Mouse (Mus musculus) C2C12 (cell line): ENCODE results near the gene Atp1a3. TPM values are rescaled to one million over a fixed set of nuclear protein-coding genes. Genes with fewer than 3 reads are reported as not detected.
"Not testable (repeated sequence)": the region's sequence is repeated elsewhere in the genome, so short reads cannot be mapped to it uniquely, and the experiment has no call there.

Source experiments
- H3K27me3 ChIP-seq: one replicate; pipeline ENCODE4 v1.6.1; 2011; ENCODE audit not compliant: control insufficient read depth, insufficient read depth, insufficient read length
- H3K36me3 ChIP-seq: one replicate; pipeline ENCODE4 v1.6.1; 2011; ENCODE audit not compliant: control insufficient read depth, insufficient read depth
- H3K4me3 ChIP-seq: one replicate; pipeline ENCODE4 v1.5.1; 2011; ENCODE audit warnings: mild to moderate bottlenecking, control low read depth; ENCODE audit not compliant: poor library complexity, insufficient read depth, severe bottlenecking
- H3K79me2 ChIP-seq: one replicate; pipeline ENCODE4 v1.6.1; 2011; ENCODE audit not compliant: control insufficient read depth, insufficient read depth
- H3K79me3 ChIP-seq: one replicate; pipeline ENCODE4 v1.6.1; 2011; ENCODE audit warnings: low read depth, control low read depth
- H3ac ChIP-seq: one replicate; pipeline ENCODE3; 2011; ENCODE audit warnings: low read depth; ENCODE audit not compliant: control insufficient read depth, insufficient read length
- CEBPB ChIP-seq: IDR thresholded peaks from one replicate; pipeline ENCODE4 v1.6.1; 2011; ENCODE audit warnings: low read depth, mild to moderate bottlenecking, control low read depth, moderate library complexity
- CTCF ChIP-seq: IDR thresholded peaks from one replicate; pipeline ENCODE4 v1.5.1; 2011; ENCODE audit not compliant: control insufficient read depth, insufficient read depth, insufficient read length
- FOSL1 ChIP-seq: IDR thresholded peaks from one replicate; pipeline ENCODE4 v1.8.0; 2011; ENCODE audit warnings: mild to moderate bottlenecking, low read length; ENCODE audit not compliant: poor library complexity, insufficient read depth, severe bottlenecking
- MAX ChIP-seq: IDR thresholded peaks from one replicate; pipeline ENCODE4 v1.6.1; 2011; ENCODE audit warnings: mild to moderate bottlenecking, control low read depth
- MYOD1 ChIP-seq: IDR thresholded peaks from one replicate; pipeline ENCODE4 v1.6.1; 2011; ENCODE audit warnings: low read depth; ENCODE audit not compliant: control insufficient read depth, insufficient read length
- MYOG ChIP-seq: IDR thresholded peaks from one replicate; pipeline ENCODE4 v1.6.1; 2011; ENCODE audit not compliant: control insufficient read depth, insufficient read length; ENCODE audit errors: extremely low read depth
- USF1 ChIP-seq: IDR thresholded peaks from one replicate; pipeline ENCODE4 v1.6.1; 2011; ENCODE audit warnings: low read depth, mild to moderate bottlenecking, control low read depth, moderate library complexity
- long read RNA-seq, 2 experiments: library from polyadenylated mRNA; unstranded; transcript quantifications; one replicate each; pipeline ENCODE4 v2.0.0; 2019 to 2020
- polyA plus RNA-seq: library from polyadenylated mRNA; unstranded; fragments of >200 nt; fragmentation: generic; extraction: Trizol; gene quantifications from one replicate; pipeline ENCODE4 v1.2.1, GENCODE M21; 2012; ENCODE audit warnings: missing spikeins

Gene Atp1a3
- polyA plus RNA-seq: 0.22 TPM
- long read RNA-seq, experiment 1: 0 reads
- long read RNA-seq, experiment 2: 0 reads

DNA sequence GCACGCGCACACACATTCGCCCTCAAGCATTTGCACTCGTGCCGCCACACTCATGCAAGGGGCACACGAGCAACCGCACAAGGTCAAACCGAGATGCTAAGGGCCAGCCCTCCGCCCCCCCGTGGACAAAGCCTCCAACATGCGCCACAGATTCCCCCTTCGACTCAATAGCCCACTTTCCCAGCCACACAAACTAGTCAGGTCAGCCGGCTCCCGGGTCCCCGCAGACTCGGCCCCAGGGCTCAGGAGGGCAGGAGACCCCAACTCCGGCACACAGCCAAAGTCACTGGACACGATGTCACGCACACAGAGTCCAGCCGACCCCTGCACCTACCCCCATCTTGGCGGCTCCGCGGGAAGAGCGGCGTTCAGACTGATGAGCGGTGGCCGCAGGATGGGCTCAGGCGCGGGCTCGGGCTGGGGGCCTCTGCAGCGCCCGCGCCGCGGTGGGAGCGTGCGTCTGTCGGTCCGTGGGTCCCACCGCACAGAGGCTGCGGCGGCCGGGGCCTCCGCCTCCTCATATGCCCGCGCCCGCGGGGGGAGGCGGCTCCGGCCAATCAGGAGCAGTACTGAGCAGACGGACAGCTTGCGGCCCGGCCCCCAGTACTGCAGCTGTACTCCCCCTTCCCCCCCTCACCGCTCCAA lies at the start of gene Atp1a3:
Gene Atp1a3 (minus strand): TSS at position 538 of the 645 bp plus-strand sequence.
- Histone ChIP-seq H3K79me3 (no peaks in the 10 kb centered on the region), H3K27me3 (peaks cover 43% of the 10 kb centered on the region), H3ac (no peak within 1 kb of the TSS), H3K36me3 (no peaks in the 10 kb centered on the region), H3K79me2 (no peaks in the 10 kb centered on the region), H3K4me3 (no peak within 1 kb of the TSS)
- no peak for TF ChIP-seq MYOD1
- no peak for TF ChIP-seq CTCF
- no peak for TF ChIP-seq CEBPB
- no peak for TF ChIP-seq MYOG
- no peak for TF ChIP-seq FOSL1
- TF ChIP-seq USF1: no peak
- no peak for TF ChIP-seq MAX

DNA sequence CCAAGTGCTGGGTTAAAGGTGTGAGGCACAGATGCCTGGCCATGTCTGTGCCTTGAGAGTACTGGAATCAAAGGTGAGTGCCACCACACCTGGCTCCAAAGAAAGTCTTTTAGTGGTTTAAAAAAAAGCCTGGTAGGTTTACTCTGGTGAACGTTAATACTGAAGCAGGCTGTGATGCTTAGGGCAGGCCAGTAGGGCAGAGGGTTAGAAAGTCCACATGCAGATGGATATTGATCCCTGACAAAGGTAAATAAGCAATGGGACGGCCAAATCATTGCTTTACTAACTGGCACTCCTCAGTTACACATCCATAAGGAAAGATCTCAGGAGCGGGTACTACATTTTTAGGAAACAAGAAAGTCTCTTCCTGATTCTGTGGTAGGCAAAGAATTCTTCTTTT lies 46.8 kb upstream of the Atp1a3 start:
- TF ChIP-seq CTCF (no peak), FOSL1 (no peak), MYOD1 (no peak), MYOG (no peak), CEBPB (no peak), MAX (no peak), USF1 (no peak)
- Histone ChIP-seq H3K36me3 (no peaks in the 10 kb centered on the region), H3ac (no peak overlapping the region), H3K79me3 (no peaks in the 10 kb centered on the region), H3K4me3 (no peak overlapping the region), H3K79me2 (no peaks in the 10 kb centered on the region), H3K27me3 (no peaks in the 10 kb centered on the region)

DNA sequence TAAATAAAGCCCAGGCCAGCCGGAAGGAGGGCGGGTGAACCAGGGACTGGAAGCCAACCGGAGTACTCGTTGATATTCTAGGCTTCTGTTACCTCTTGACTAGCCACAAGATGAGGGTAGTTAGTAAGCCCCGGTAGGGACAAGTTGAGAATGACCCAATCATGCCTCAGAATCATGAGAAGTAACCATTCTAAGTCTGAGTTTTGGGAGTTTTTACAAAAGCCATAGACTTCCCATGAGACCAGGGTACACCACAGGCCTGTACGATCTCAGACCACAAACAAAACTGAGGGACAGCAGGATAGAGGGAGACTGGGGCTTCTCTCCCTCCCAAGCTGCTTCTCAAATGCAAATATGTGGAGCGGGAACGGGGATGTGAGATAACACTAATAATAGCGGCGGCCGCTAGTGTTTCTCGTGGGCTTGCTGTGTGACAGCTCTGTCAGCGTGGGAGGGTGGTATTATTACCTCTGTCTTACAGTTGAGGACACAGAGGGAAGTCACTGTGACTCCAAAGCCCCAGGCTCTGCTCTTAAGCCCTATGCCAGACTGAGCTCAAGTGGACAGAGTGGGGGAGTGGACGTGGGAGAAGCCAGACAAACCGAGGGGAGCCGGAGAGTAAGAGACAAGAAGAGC lies 43.7 kb upstream of the Atp1a3 start:
- TF ChIP-seq CEBPB (no peak), USF1 (no peak), MYOG (no peak), CTCF (no peak), MYOD1 (no peak), FOSL1 (no peak)
- Histone ChIP-seq H3ac (no peak overlapping the region), H3K79me3 (no peaks in the 10 kb centered on the region), H3K36me3 (no peaks in the 10 kb centered on the region), H3K27me3 (no peaks in the 10 kb centered on the region), H3K79me2 (no peaks in the 10 kb centered on the region), H3K4me3 (no peak overlapping the region)

DNA sequence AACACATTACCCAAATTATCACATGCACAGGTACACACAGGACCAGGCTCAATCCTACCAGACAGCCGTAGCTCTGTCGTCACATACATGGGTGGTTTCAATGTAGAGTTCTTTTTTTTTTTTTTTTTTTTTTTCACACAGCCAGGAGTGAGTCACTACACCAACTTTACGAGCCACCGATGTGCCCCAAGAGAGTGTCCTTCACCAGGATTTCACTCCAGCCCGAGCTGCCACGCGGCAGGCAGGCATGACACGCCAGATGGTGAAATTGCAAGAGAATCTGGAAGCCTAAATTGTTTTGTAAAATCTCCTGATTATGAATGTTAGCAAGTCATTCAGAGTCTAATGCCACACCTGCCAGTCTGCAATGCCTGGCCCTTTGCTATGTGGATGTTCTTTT lies 41.6 kb upstream of the Atp1a3 start:
- no peaks in the 10 kb centered on the region for H3K79me3 ChIP-seq

DNA sequence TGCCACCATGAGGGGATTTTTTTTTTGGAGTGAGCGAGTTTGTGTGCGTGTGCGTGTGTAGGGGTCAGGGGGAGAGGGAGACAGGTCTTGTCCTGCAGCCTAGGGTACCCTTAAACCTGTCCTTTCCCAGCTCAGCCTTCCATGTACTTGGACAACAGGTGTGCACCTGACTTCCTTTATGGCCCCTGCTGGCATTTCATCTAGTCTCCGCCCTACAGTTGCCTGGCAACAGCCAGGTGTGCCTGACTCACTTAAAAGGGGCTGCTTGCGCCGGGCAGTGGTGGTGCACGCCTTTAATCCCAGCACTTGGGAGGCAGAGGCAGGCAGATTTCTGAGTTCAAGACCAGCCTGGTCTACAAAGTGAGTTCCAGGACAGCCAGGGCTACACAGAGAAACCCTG lies 38.8 kb upstream of the Atp1a3 start:
- not testable (repeated sequence) for H3K27me3 ChIP-seq, H3K79me3 ChIP-seq, H3K79me2 ChIP-seq, H3K4me3 ChIP-seq, H3K36me3 ChIP-seq, H3ac ChIP-seq

More for the DNA sequence above, 41.6 kb upstream of the Atp1a3 start:
- Histone ChIP-seq H3ac (no peak overlapping the region), H3K27me3 (no peaks in the 10 kb centered on the region), H3K4me3 (no peak overlapping the region), H3K36me3 (no peaks in the 10 kb centered on the region), H3K79me2 (no peaks in the 10 kb centered on the region)
- no peak for TF ChIP-seq CTCF
- TF ChIP-seq MAX: peak; percentile 31

DNA sequence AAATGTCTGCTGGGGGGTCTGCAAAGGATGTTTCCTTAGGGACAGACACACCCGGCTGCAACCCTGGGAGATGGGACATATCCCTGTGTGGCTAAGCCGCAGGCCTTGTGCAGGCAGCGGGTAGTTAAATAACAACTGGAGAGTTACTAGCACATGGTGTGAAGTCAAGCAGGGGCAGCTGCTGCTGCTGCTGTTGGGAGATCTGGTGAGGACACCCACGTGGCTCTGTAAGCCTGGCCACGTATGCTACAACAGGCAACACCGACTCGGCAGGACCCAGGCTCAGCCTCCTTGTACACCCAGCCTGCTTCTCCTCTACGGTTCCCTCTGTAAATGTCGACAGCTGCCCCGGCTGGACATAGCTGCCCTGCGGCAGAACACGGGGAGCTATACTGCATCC lies 36.2 kb upstream of the Atp1a3 start:
- no peak for TF ChIP-seq CTCF
- no peak for TF ChIP-seq MYOG
- TF ChIP-seq FOSL1: no peak
- no peak for TF ChIP-seq MAX
- TF ChIP-seq USF1: no peak
- no peak for TF ChIP-seq CEBPB
- TF ChIP-seq MYOD1: no peak
- Histone ChIP-seq H3K79me3 (no peaks in the 10 kb centered on the region), H3K36me3 (no peaks in the 10 kb centered on the region), H3K79me2 (no peaks in the 10 kb centered on the region), H3K4me3 (no peak overlapping the region), H3K27me3 (no peaks in the 10 kb centered on the region), H3ac (no peak overlapping the region)
